Mouse (Mus musculus) hindbrain, embryonic 16.5 days (tissue): Measurements from ENCODE around the gene Crtam. TPM values are rescaled to one million over a fixed set of nuclear protein-coding genes. Genes with fewer than 3 reads are reported as not detected.

Source experiments
- ATAC-seq: fragments of 200-750 bp; cut with Nextera tagmentation; 2 replicates; pipeline ENCODE4 v1.8.0; 2017; ENCODE audit warnings: moderate TSS enrichment, moderate library complexity
- H3K27ac ChIP-seq: fragments of 300-500 bp; sonication (generic); 2 replicates; pipeline ENCODE4 v1.5.1; 2014; ENCODE audit warnings: low read depth, mild to moderate bottlenecking, control low read depth, low read length, moderate library complexity
- H3K27me3 ChIP-seq: fragments of 300-500 bp; sonication (generic); replicated peaks from 2 replicates; pipeline ENCODE4 v1.6.1; 2014; ENCODE audit warnings: low read length; ENCODE audit not compliant: control insufficient read depth, insufficient read depth
- H3K36me3 ChIP-seq: fragments of 300-500 bp; sonication (generic); 2 replicates; pipeline ENCODE4 v1.6.1; 2014; ENCODE audit warnings: mild to moderate bottlenecking, low read length, moderate library complexity, mixed read lengths; ENCODE audit not compliant: control insufficient read depth, insufficient read depth
- H3K4me1 ChIP-seq: fragments of 300-500 bp; sonication (generic); 2 replicates; pipeline ENCODE4 v1.6.1; 2014; ENCODE audit warnings: low read depth, low read length; ENCODE audit not compliant: control insufficient read depth, insufficient read depth
- H3K4me2 ChIP-seq: fragments of 300-500 bp; sonication (generic); 2 replicates; pipeline ENCODE4 v1.6.1; 2014; ENCODE audit warnings: mild to moderate bottlenecking, low read length, control low read depth, moderate library complexity
- H3K4me3 ChIP-seq: fragments of 300-500 bp; sonication (generic); 2 replicates; pipeline ENCODE4 v1.5.1; 2014; ENCODE audit warnings: mild to moderate bottlenecking, low read length, control low read depth, moderate library complexity
- H3K9ac ChIP-seq: fragments of 300-500 bp; sonication (generic); 2 replicates; pipeline ENCODE4 v1.6.1; 2014; ENCODE audit warnings: low read depth, mild to moderate bottlenecking, control low read depth, low read length, moderate library complexity
- H3K9me3 ChIP-seq: fragments of 300-500 bp; sonication (generic); 2 replicates; pipeline ENCODE4 v1.6.1; 2014; ENCODE audit warnings: mild to moderate bottlenecking, low read length, moderate library complexity; ENCODE audit not compliant: control insufficient read depth
- WGBS: fragments of 180-500 bp; shearing (Covaris S2); extraction: QIAGEN DNeasy Blood & Tissue Kit; methylation state at CpG from one replicate; pipeline ENCODE4 v1.1.7; 2014; 5-methylcytosine and 5-hydroxymethylcytosine counted together
- polyA plus RNA-seq: library from polyadenylated mRNA; unstranded; fragments of >200 nt; fragmentation: Nextera tagmentation; extraction: Ambion mirVana; gene quantifications from 2 replicates; pipeline ENCODE4 v1.2.1, GENCODE M21; 2015

Crtam gene
- polyA plus RNA-seq, result 0.06 and 0.40 TPM in 2 replicates

GRCm38 (mm10) chr9:41004415-41004814 lies at the start of gene Crtam:
Crtam (minus strand) TSS chr9:41004628.
- 74% methylated on average over 4 of the region's 4 CpGs for WGBS
- ATAC-seq, result no peak

GRCm38 (mm10) chr9:41054166-41054565 lies 49.7 kb upstream of the Crtam start:
- Histone ChIP-seq H3K4me1 (peaks cover 18% of the 10 kb centered on the region), H3K27me3 (no peaks in the 10 kb centered on the region), H3K4me2 (no peak overlapping the region), H3K9me3 (no peaks in the 10 kb centered on the region), H3K27ac (peak overlapping the region; percentile 46), H3K9ac (no peak overlapping the region), H3K36me3 (no peaks in the 10 kb centered on the region), H3K4me3 (no peak overlapping the region)
- peak; percentile 79 for ATAC-seq
- 62% methylated on average over 9 of the region's 9 CpGs for WGBS

More at GRCm38 (mm10) chr9:41004415-41004814, at the start of gene Crtam:
- no peaks in the 10 kb centered on the region; the same call in 1 of the 2 replicates for H3K4me1 ChIP-seq
- H3K4me2 ChIP-seq, result no peak within 1 kb of the TSS
- H3K27me3 ChIP-seq, result no peaks in the 10 kb centered on the region
- H3K9ac ChIP-seq, result no peak within 1 kb of the TSS
- H3K4me3 ChIP-seq, result no peak within 1 kb of the TSS
- H3K27ac ChIP-seq, result no peak within 1 kb of the TSS
- H3K9me3 ChIP-seq, result no peaks in the 10 kb centered on the region
- no peaks in the 10 kb centered on the region for H3K36me3 ChIP-seq

GRCm38 (mm10) chr9:41053478-41053877 lies 49.0 kb upstream of the Crtam start:
- Histone ChIP-seq H3K36me3 (no peaks in the 10 kb centered on the region), H3K27ac (peak overlapping the region; percentile 46), H3K27me3 (no peaks in the 10 kb centered on the region), H3K9ac (no peak overlapping the region), H3K4me2 (no peak overlapping the region), H3K4me3 (no peak overlapping the region), H3K9me3 (no peaks in the 10 kb centered on the region), H3K4me1 (peaks cover 18% of the 10 kb centered on the region)
- WGBS, result 51% methylated on average over 4 of the region's 4 CpGs
- ATAC-seq, result no peak

GRCm38 (mm10) chr9:41051080-41051932 lies 46.9 kb upstream of the Crtam start:
- Histone ChIP-seq H3K36me3 (no peaks in the 10 kb centered on the region), H3K4me2 (no peak overlapping the region), H3K27ac (peak overlapping the region; percentile 52), H3K4me1 (peaks cover 18% of the 10 kb centered on the region), H3K27me3 (no peaks in the 10 kb centered on the region), H3K9me3 (no peaks in the 10 kb centered on the region), H3K4me3 (no peak overlapping the region), H3K9ac (no peak overlapping the region)
- 38% methylated on average over 11 of the region's 11 CpGs for WGBS
- 0 out of 2 replicates have a peak, but pooled peaks have one; percentile 18 for ATAC-seq

- Histone ChIP-seq H3K36me3 (no peaks in the 10 kb centered on the region), H3K9ac (no peak overlapping the region), H3K4me3 (no peak overlapping the region), H3K9me3 (no peaks in the 10 kb centered on the region), H3K4me2 (no peak overlapping the region), H3K27me3 (no peaks in the 10 kb centered on the region), H3K4me1 (peaks cover 18% of the 10 kb centered on the region), H3K27ac (peak overlapping the region; percentile 52)
- 51% methylated on average over 12 of the region's 12 CpGs for WGBS
- ATAC-seq, result no peak
Observed at GRCm38 (mm10) chr9:41050331-41051079, 46.1 kb upstream of the Crtam start.

- Histone ChIP-seq H3K4me2 (no peak overlapping the region), H3K4me3 (no peak overlapping the region), H3K9ac (no peak overlapping the region), H3K27ac (no peak overlapping the region), H3K27me3 (no peaks in the 10 kb centered on the region), H3K4me1 (peaks cover 18% of the 10 kb centered on the region), H3K9me3 (no peaks in the 10 kb centered on the region), H3K36me3 (no peaks in the 10 kb centered on the region)
- ATAC-seq, result no peak
- 88% methylated on average over 7 of the region's 7 CpGs for WGBS
Observed at GRCm38 (mm10) chr9:41049282-41049681, 44.9 kb upstream of the Crtam start.

GRCm38 (mm10) chr9:41048820-41049219 lies 44.4 kb upstream of the Crtam start:
- Histone ChIP-seq H3K4me3 (no peak overlapping the region), H3K27ac (no peak overlapping the region), H3K4me1 (peaks cover 18% of the 10 kb centered on the region), H3K9me3 (no peaks in the 10 kb centered on the region), H3K9ac (no peak overlapping the region), H3K27me3 (no peaks in the 10 kb centered on the region), H3K4me2 (no peak overlapping the region), H3K36me3 (no peaks in the 10 kb centered on the region)
- ATAC-seq, result no peak
- WGBS, result 88% methylated on average over 3 of the region's 3 CpGs

GRCm38 (mm10) chr9:41048216-41048615 lies 43.8 kb upstream of the Crtam start:
- H3K36me3 ChIP-seq, result no peaks in the 10 kb centered on the region
- H3K4me3 ChIP-seq, result no peak overlapping the region
- no peak overlapping the region for H3K9ac ChIP-seq
- no peak overlapping the region for H3K4me2 ChIP-seq
- WGBS, result 95% methylated on average over 7 of the region's 7 CpGs
- no peaks in the 10 kb centered on the region for H3K27me3 ChIP-seq
- H3K27ac ChIP-seq, result no peak overlapping the region
- H3K9me3 ChIP-seq, result no peaks in the 10 kb centered on the region
- H3K4me1 ChIP-seq, result peaks cover 18% of the 10 kb centered on the region
- no peak for ATAC-seq

GRCm38 (mm10) chr9:41047654-41048053 lies 43.2 kb upstream of the Crtam start:
- Histone ChIP-seq H3K27ac (no peak overlapping the region), H3K27me3 (no peaks in the 10 kb centered on the region), H3K4me1 (peaks cover 18% of the 10 kb centered on the region), H3K9me3 (no peaks in the 10 kb centered on the region), H3K4me3 (no peak overlapping the region), H3K4me2 (no peak overlapping the region), H3K9ac (no peak overlapping the region), H3K36me3 (no peaks in the 10 kb centered on the region)
- ATAC-seq, result no peak
- WGBS, result 89% methylated on average over 2 of the region's 2 CpGs
